Mouse (Mus musculus) small intestine, adult 2 months (tissue): ENCODE results near the gene Myo1a. TPM values are rescaled to one million over a fixed set of nuclear protein-coding genes. Genes with fewer than 3 reads are reported as not detected.

Experiments
- H3K27ac ChIP-seq: fragments of 200-500 bp; 2 replicates; pipeline ENCODE4 v1.5.1; 2012; ENCODE audit warnings: low read depth, low read length, control low read depth, inconsistent platforms; ENCODE audit not compliant: insufficient read depth
- H3K27me3 ChIP-seq: fragments of 200-500 bp; 2 replicates; pipeline ENCODE4 v1.6.1; 2012; ENCODE audit warnings: mild to moderate bottlenecking, moderate library complexity, low read length, inconsistent platforms; ENCODE audit not compliant: control insufficient read depth, insufficient read depth
- H3K36me3 ChIP-seq: fragments of 200-500 bp; 2 replicates; pipeline ENCODE4 v1.6.1; 2012; ENCODE audit warnings: mild to moderate bottlenecking, low read length, control low read depth, inconsistent platforms; ENCODE audit not compliant: control insufficient read depth, insufficient read depth
- H3K4me1 ChIP-seq: fragments of 200-500 bp; 2 replicates; pipeline ENCODE4 v1.6.1; 2012; ENCODE audit warnings: low read length, inconsistent platforms, mixed read lengths; ENCODE audit not compliant: control insufficient read depth, insufficient read depth, insufficient read length
- H3K4me3 ChIP-seq: fragments of 200-500 bp; 2 replicates; pipeline ENCODE4 v1.5.1; 2012; ENCODE audit warnings: low read depth, mild to moderate bottlenecking, control low read depth, inconsistent platforms, low read length, moderate library complexity
- CTCF ChIP-seq: fragments of 200-500 bp; IDR thresholded peaks from 2 replicates; pipeline ENCODE4 v1.5.1; 2012; ENCODE audit warnings: low read depth, mild to moderate bottlenecking, control low read depth, inconsistent platforms, low read length, moderate library complexity, mixed read lengths; ENCODE audit not compliant: insufficient replicate concordance, insufficient read length; ENCODE audit errors: extremely low read depth
- POLR2A ChIP-seq: fragments of 200-500 bp; IDR thresholded peaks from 2 replicates; pipeline ENCODE4 v1.6.1; 2012; ENCODE audit warnings: low read depth, mild to moderate bottlenecking, control low read depth, inconsistent platforms, low read length, moderate library complexity
- WGBS: fragments of 180-500 bp; shearing (Covaris S2); methylation state at CpG from one replicate; pipeline ENCODE4 v1.1.7; 2018; 5-methylcytosine and 5-hydroxymethylcytosine counted together
- polyA plus RNA-seq: library from polyadenylated mRNA; depleted of rRNA; stranded (reverse); fragments of >200 nt; gene quantifications from 2 replicates; pipeline ENCODE4 v1.2.3, GENCODE M21; 2012

Gene Myo1a
- polyA plus RNA-seq, 1 experiment: 688 TPM

DNA sequence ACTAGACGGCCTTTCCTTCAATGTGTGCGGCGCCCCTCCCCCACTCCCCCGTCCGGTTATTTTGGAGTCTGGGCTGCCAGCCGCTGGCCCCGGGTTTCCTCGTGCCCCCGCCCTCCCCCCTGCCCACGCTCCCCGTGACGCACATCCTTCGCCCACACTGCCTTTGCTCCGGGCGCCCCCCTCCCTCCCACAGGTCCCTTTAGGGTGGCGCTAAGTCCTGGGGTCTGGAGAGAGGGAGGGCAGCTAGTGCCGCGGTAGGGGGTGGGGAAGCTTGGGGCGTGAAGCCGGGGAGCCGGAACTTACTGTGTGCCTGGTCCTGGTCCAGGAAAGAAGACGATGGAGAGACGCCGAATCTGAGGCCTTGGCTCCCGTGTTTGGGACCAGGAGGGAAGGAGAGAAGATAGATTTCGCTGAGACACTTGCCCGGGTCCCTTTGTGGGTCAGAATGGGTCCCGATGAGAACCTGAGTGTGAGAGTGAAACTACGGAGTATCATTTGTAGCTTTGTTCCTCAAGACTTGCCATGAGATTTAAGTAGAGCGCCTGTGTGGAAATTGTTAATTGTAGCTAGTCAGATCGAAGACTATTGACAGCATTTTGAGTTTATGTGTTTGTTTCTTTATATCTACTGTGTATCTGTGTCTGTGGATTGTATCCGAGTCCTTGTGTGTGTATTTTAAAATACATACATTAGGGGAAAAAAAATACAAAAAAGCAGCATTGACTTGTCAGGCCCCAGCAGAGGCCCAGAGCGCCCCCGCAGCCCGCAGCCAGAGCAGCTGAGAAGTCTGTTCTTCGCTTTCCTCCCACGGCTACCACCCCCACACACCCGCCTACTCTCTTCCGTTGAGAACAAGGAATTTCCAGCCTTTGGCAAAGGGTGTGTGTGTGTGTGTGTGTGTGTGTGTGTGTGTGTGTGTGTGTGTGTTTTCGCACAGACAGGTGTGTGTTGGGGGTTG is 36.6 kb upstream of the Myo1a start, which contains the start of gene Nab2:
TSS of gene Nab2 (minus strand) at position 476 of the 958 bp plus-strand sequence.
- 11% methylated on average over 40 of the region's 40 CpGs for WGBS
- Histone ChIP-seq H3K27me3 (no peaks in the 10 kb centered on the region), H3K36me3 (peaks cover 12% of the 10 kb centered on the region), H3K4me3 (peak within 1 kb of the TSS; percentile 75), H3K27ac (peak within 1 kb of the TSS; percentile 97), H3K4me1 (peaks cover 6% of the 10 kb centered on the region)
- TF ChIP-seq POLR2A: no peak; the same call in 1 of the 2 replicates
- no peak for TF ChIP-seq CTCF

DNA sequence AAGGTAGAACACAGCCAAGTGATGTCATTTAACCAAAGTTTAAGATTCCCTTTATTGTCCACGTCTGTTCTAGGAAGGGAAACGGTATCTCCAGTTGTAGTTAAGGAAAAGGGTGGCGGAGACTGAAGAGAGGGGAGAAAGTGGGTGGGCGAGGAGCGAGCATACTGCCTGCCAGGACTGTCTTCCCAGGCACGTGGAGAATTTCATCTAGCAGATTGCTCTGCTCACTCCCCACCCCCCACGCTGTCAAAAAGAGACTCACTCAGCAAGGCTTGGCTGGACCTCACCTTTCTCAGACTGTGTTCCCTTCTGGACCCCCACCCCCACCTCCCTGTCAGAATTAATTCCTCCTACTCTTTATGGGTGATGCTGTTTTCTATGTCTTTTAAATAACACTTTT is 35.8 kb upstream of the Myo1a start:
- Histone ChIP-seq H3K27ac (peak overlapping the region; percentile 97), H3K36me3 (peaks cover 6% of the 10 kb centered on the region; the same call in 1 of the 2 replicates), H3K4me1 (peaks cover 6% of the 10 kb centered on the region; the same call in 1 of the 2 replicates), H3K4me3 (no peak overlapping the region), H3K27me3 (no peaks in the 10 kb centered on the region)
- no peak for TF ChIP-seq CTCF
- no peak for TF ChIP-seq POLR2A
- 54% methylated on average over 7 of the region's 7 CpGs for WGBS

DNA sequence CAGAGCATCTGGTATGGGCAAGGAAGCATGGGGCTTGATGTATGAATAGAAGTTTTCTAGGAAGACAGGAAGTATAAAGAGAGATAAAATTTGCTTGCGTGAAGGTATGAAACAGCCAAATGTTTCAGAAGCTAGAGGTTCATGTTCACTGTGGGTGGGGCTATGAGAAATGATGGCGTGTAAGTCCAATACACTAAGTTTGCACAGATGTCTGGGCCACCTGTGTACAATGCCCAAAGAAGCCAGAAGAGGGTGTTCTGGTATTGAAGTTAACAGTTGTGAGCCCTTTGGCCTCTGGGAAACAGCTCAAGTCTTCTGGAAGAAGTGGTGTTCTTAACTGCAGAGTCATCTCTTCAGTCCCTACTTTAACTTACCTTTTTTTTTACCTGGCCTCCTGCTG is 34.8 kb upstream of the Myo1a start:
- Histone ChIP-seq H3K27me3 (no peaks in the 10 kb centered on the region), H3K36me3 (no peaks in the 10 kb centered on the region), H3K4me1 (peaks cover 1% of the 10 kb centered on the region; the same call in 1 of the 2 replicates), H3K27ac (no peak overlapping the region), H3K4me3 (no peak overlapping the region)
- TF ChIP-seq POLR2A (no peak), CTCF (no peak)
- WGBS: 49% methylated on average over 2 of the region's 2 CpGs

DNA sequence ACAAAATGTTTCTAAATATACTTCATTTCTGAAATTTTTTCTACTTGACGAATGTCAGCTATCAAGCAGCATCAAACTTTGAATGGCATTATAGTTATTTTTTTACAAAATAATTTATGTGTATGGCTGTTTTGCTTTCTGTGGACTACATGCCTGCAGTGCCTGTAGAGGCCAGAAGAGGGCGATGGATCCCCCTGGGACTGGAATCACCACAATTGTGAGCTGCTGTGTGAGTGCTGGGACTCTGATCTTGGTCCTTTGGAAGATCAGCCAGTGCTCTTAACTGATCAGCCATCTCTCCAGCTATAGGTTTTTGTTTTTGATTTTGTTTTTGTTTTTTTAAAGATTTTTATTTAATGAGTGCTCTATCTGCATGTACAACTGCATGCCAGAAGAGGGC is 33.7 kb upstream of the Myo1a start:
- Histone ChIP-seq H3K4me1 (peaks cover 1% of the 10 kb centered on the region; the same call in 1 of the 2 replicates), H3K36me3 (no peaks in the 10 kb centered on the region), H3K27ac (no peak overlapping the region), H3K27me3 (no peaks in the 10 kb centered on the region), H3K4me3 (no peak overlapping the region)
- WGBS: 49% methylated on average over 2 of the region's 2 CpGs
- TF ChIP-seq CTCF (peak; percentile 89; the same call in 1 of the 2 replicates), POLR2A (no peak)

DNA sequence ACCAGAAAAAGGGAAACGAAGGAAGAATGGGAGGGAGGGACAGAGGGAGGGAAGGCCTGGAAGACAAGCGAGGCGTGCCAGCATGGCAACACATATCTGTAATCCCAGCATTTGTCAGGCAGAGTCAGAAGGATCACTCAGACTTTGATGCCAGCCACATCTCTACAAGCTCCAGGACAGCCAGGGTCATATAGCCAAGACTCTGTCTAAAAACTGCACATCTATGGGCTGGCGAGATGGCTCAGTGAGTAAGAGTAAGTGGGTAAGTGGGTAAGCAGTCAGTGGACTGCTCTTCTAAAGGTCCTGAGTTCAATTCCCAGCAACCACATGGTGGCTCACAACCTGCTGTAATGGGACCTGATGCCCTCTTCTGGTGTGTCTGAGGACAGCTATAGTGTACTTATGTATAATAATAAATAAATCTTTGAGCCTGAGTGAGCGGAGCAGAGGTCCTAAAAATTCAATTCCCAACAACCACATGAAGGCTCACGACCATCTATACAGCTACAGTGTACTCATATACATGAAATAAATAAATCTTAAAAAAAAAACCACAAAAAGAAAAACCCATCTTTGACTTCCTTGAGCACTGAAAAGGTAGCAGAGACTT is 30.8 kb upstream of the Myo1a start:
- Histone ChIP-seq H3K27me3 (no peaks in the 10 kb centered on the region), H3K4me1 (0 out of 2 replicates have a peak, but pooled peaks cover 3% of the 10 kb centered on the region), H3K4me3 (no peak overlapping the region), H3K27ac (no peak overlapping the region), H3K36me3 (no peaks in the 10 kb centered on the region)
- no peak for TF ChIP-seq CTCF
- no peak for TF ChIP-seq POLR2A
- 88% methylated on average over 6 of the region's 6 CpGs for WGBS

DNA sequence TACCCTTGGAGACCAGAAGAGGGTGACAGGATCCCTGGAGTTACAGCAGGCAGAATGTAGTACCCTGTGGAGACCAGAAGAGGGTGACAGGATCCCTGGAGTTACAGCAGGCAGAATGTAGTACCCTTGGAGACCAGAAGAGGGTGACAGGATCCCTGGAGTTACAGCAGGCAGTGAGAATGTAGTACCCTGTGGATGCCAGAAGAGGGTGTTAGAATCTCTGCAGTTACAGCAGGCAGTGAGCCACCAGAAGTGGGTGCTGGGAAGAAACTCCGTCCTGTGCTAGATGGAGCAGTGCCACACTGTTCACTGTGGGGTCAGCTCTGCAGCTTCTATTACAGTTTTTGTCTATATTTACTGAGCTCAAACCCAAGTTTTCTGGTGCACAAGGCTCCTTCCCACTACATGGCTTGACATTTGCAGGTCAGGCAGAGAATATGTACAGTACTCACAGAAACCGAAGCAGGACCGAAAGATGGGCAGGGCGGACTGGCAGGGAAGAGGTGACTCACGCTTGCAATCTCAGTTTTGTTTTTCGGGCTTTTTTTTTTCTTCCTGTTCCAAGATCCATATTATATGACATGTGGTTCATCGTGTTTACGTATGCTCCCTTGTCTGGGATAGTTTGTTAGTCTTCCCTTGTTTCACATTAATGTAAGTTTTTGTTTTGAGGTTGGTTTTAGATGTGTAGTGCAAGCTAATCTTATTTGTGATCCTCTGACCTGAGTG is 30.0 kb upstream of the Myo1a start:
- H3K27me3 ChIP-seq: no peaks in the 10 kb centered on the region
- H3K4me1 ChIP-seq: 0 out of 2 replicates have a peak, but pooled peaks cover 3% of the 10 kb centered on the region
- TF ChIP-seq POLR2A: no peak
- peak; percentile 96; the same call in 1 of the 2 replicates for TF ChIP-seq CTCF
- peak overlapping the region; percentile 38 for H3K27ac ChIP-seq
- no peak overlapping the region for H3K4me3 ChIP-seq
- WGBS: 54% methylated on average over 8 of the region's 8 CpGs
- H3K36me3 ChIP-seq: no peaks in the 10 kb centered on the region
